In the genomic region with DNA sequence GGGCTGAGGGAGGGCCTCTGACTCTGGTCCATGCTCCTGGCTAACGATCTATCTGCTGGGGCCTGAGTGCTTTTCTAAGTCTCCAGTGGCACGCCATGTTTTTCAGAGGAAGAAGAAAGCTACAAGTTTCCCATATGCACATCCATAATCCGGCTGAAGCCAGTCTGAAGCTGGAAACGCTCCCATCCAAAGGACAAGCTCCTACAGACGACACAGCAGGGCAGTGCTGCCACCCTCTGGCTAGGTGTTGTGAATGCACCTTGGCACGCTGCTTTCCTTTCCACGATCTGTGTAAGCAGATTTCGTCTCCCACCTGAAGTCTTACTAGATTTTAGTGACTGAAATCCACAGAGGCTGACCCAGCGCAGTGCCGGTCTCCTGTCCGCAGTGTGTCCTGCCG, we compare ENCODE assay signal across 9 mouse cellular contexts. TPM values are rescaled to one million over a fixed set of nuclear protein-coding genes. Genes with fewer than 3 reads are reported as not detected.
DNase-seq lines count a peak whose midpoint lies in the region; ATAC-seq and TF ChIP-seq lines count a peak whose summit lies in the region.
"Had no signal": no experiment of that assay in that cellular context is flagged by ENCODE, and none has a peak within 500 bp of the region (broad histone marks: within the 10 kb centered on the region; RNA-seq: fewer than 3 reads in every experiment).

No protein-coding gene starts in this region.

- H3K4me1 ChIP-seq in forebrain, embryonic 12.5 days: no peaks in the 10 kb centered on the region
- 0 out of 2 replicates have a peak, but pooled peaks cover 2% of the 10 kb centered on the region for H3K4me1 ChIP-seq in heart, embryonic 15.5 days (replicated peaks)
- H3K4me1 ChIP-seq in liver, postnatal 0 days (ENCODE audit: insufficient read depth): no peaks in the 10 kb centered on the region
- no peaks in the 10 kb centered on the region for H3K4me1 ChIP-seq in thymus, adult 2 months (replicated peaks; ENCODE audit: control insufficient read depth, insufficient read depth, low read length)
- H3K4me1 ChIP-seq: liver, embryonic 15.5 days had no signal

- H3K4me3 ChIP-seq in forebrain, embryonic 12.5 days (replicated peaks): no peak overlapping the region
- H3K4me3 ChIP-seq in heart, embryonic 15.5 days: no peak overlapping the region
- H3K4me3 ChIP-seq in liver, postnatal 0 days (ENCODE audit: low read depth, low read length): no peak overlapping the region
- no peak overlapping the region for H3K4me3 ChIP-seq in thymus, adult 2 months (ENCODE audit: control insufficient read depth, insufficient read depth, low read length)
- H3K4me3 ChIP-seq: liver, embryonic 15.5 days had no signal

- peaks cover 92% of the 10 kb centered on the region for H3K36me3 ChIP-seq in forebrain, embryonic 12.5 days (replicated peaks)
- peaks cover 39% of the 10 kb centered on the region; the same call in 1 of the 2 replicates for H3K36me3 ChIP-seq in heart, embryonic 15.5 days
- peaks cover 26% of the 10 kb centered on the region for H3K36me3 ChIP-seq in liver, postnatal 0 days (replicated peaks; ENCODE audit: insufficient read depth, low read length)
- peaks cover 19% of the 10 kb centered on the region for H3K36me3 ChIP-seq in thymus, adult 2 months (ENCODE audit: control insufficient read depth, insufficient read depth, low read length)

- H3K27me3 ChIP-seq in forebrain, embryonic 12.5 days: no peaks in the 10 kb centered on the region
- no peaks in the 10 kb centered on the region for H3K27me3 ChIP-seq in heart, embryonic 15.5 days
- no peaks in the 10 kb centered on the region for H3K27me3 ChIP-seq in liver, postnatal 0 days (ENCODE audit: insufficient read depth, low read length)
- no peaks in the 10 kb centered on the region for H3K27me3 ChIP-seq in thymus, adult 2 months (ENCODE audit: control insufficient read depth, insufficient read depth, low read length)
- H3K27me3 ChIP-seq: liver, embryonic 15.5 days had no signal

- TF ChIP-seq CTCF in liver, postnatal 0 days (IDR thresholded peaks at IDR 0.05; ENCODE audit: low read depth): peak; percentile 96
- TF ChIP-seq CTCF in thymus, adult 2 months (IDR thresholded peaks at IDR 0.05; ENCODE audit: borderline replicate concordance, control insufficient read depth, extremely low read depth, insufficient read depth, low read length, poor library complexity): peak; percentile 81; the same call in 1 of the 2 replicates

- TF ChIP-seq POLR2A in thymus, adult 2 months (IDR thresholded peaks at IDR 0.05; ENCODE audit: control insufficient read depth, extremely low read depth, insufficient read depth, low read length, poor library complexity): no peak

- TF ChIP-seq EP300 in liver, postnatal 0 days (IDR thresholded peaks at IDR 0.05; ENCODE audit: low read depth): no peak

- no peak overlapping the region for H3K27ac ChIP-seq in forebrain, embryonic 12.5 days
- H3K27ac ChIP-seq in heart, embryonic 15.5 days: no peak overlapping the region
- no peak overlapping the region for H3K27ac ChIP-seq in liver, postnatal 0 days (ENCODE audit: low read depth)
- H3K27ac ChIP-seq in thymus, adult 2 months (ENCODE audit: control insufficient read depth, insufficient read depth, low read length): no peak overlapping the region
- H3K27ac ChIP-seq: liver, embryonic 15.5 days had no signal

- WGBS in forebrain, embryonic 12.5 days: 47% methylated on average over 12 of the region's 12 CpGs
- WGBS in heart, embryonic 15.5 days: 46% methylated on average over 12 of the region's 12 CpGs
- 63% methylated on average over 12 of the region's 12 CpGs for WGBS in liver, postnatal 0 days (ENCODE audit: insufficient replicate concordance)
- 71% methylated on average over 12 of the region's 12 CpGs for WGBS in thymus, adult 2 months

- no peaks in the 10 kb centered on the region for H3K9me3 ChIP-seq in forebrain, embryonic 12.5 days
- H3K9me3 ChIP-seq in heart, embryonic 15.5 days (replicated peaks): no peaks in the 10 kb centered on the region
- H3K9me3 ChIP-seq in liver, postnatal 0 days (ENCODE audit: low read length): no peaks in the 10 kb centered on the region
- H3K9me3 ChIP-seq: liver, embryonic 15.5 days had no signal

- peak; percentile 94 for DNase-seq in ES-CJ7 (ENCODE audit: low read depth, low spot score)
- peak; percentile 82 to 90 for DNase-seq in kidney, postnatal 36 days
- peak; percentile 76 for DNase-seq in liver, postnatal 0 days
- peak; percentile 54 for DNase-seq in thymus, adult 2 months

- no peak overlapping the region for H3K4me2 ChIP-seq in forebrain, embryonic 12.5 days
- H3K4me2 ChIP-seq in heart, embryonic 15.5 days: no peak overlapping the region
- no peak overlapping the region for H3K4me2 ChIP-seq in liver, postnatal 0 days (ENCODE audit: low read depth, low read length)
- H3K4me2 ChIP-seq: liver, embryonic 15.5 days had no signal

- no peak overlapping the region for H3K9ac ChIP-seq in forebrain, embryonic 12.5 days
- H3K9ac ChIP-seq in heart, embryonic 15.5 days: no peak overlapping the region
- no peak overlapping the region for H3K9ac ChIP-seq in liver, postnatal 0 days (replicated peaks)
- H3K9ac ChIP-seq: liver, embryonic 15.5 days had no signal

- peak; percentile 64 for ATAC-seq in cerebellum, adult (ENCODE audit: insufficient number of reproducible peaks, low FRiP score, low TSS enrichment)
- ATAC-seq in forebrain, embryonic 12.5 days (ENCODE audit: low FRiP score): peak; percentile 80
- ATAC-seq in heart, embryonic 15.5 days (replicated peaks; ENCODE audit: insufficient number of reproducible peaks, insufficient read depth, low FRiP score, low read depth): peak; percentile 68; the same call in 1 of the 2 replicates
- peak; percentile 56 for ATAC-seq in liver, postnatal 0 days
- peak; percentile 24; the same call in 1 of the 2 replicates for ATAC-seq in neutrophil, adult 5-6 weeks (ENCODE audit: extremely low read depth, insufficient number of reproducible peaks, low FRiP score, poor library complexity, severe bottlenecking)

RNA-seq across cellular contexts. Expression of a gene that starts 14.3 kb away (rescaled TPM):
- polyA plus RNA-seq in forebrain, embryonic 12.5 days (2016; fragmentation: Nextera tagmentation; extraction: Ambion mirVana): 22.8 and 23.1 TPM in 2 replicates
- polyA plus RNA-seq in heart, embryonic 15.5 days (2015; fragmentation: Nextera tagmentation; extraction: Ambion mirVana): 40.9 and 49.2 TPM in 2 replicates
- 4.1 and 4.2 TPM in 2 replicates for polyA plus RNA-seq in liver, postnatal 0 days (2015; fragmentation: Nextera tagmentation; extraction: Ambion mirVana)
- total RNA-seq in neutrophil, adult 5-6 weeks (2017): 1.8 and 2.6 TPM in 2 replicates
- polyA plus RNA-seq in thymus, adult 2 months (2012; rRNA removed): 17.3 and 18.1 TPM in 2 replicates

RNA-seq across cellular contexts. Expression of a gene that starts 44.3 kb away (rescaled TPM):
- 56.8 and 57.3 TPM in 2 replicates for polyA plus RNA-seq in forebrain, embryonic 12.5 days (2016; fragmentation: Nextera tagmentation; extraction: Ambion mirVana)
- 24.3 and 29.7 TPM in 2 replicates for polyA plus RNA-seq in heart, embryonic 15.5 days (2015; fragmentation: Nextera tagmentation; extraction: Ambion mirVana)
- 11.5 and 14.0 TPM in 2 replicates for polyA plus RNA-seq in liver, postnatal 0 days (2015; fragmentation: Nextera tagmentation; extraction: Ambion mirVana)
- total RNA-seq in neutrophil, adult 5-6 weeks (2017): 60.0 and 63.4 TPM in 2 replicates
- polyA plus RNA-seq in thymus, adult 2 months (2012; rRNA removed): 49.8 and 53.2 TPM in 2 replicates

RNA-seq across cellular contexts. Expression of a gene that starts 44.5 kb away (rescaled TPM):
- polyA plus RNA-seq in forebrain, embryonic 12.5 days (2016; fragmentation: Nextera tagmentation; extraction: Ambion mirVana): 35.5 and 35.7 TPM in 2 replicates
- 12.6 and 17.9 TPM in 2 replicates for polyA plus RNA-seq in heart, embryonic 15.5 days (2015; fragmentation: Nextera tagmentation; extraction: Ambion mirVana)
- polyA plus RNA-seq in liver, postnatal 0 days (2015; fragmentation: Nextera tagmentation; extraction: Ambion mirVana): 4.5 and 5.2 TPM in 2 replicates
- 9.1 and 12.9 TPM in 2 replicates for total RNA-seq in neutrophil, adult 5-6 weeks (2017)
- 53.5 and 56.7 TPM in 2 replicates for polyA plus RNA-seq in thymus, adult 2 months (2012; rRNA removed)

Comparison
In these comparisons a context has a peak if more than half of its experiments do, and no peak if none do; other contexts are left out.
1. ATAC-seq: peak in every context shown above with its lines; median percentile 80 in forebrain, embryonic 12.5 days; 68 in heart, embryonic 15.5 days; 64 in cerebellum, adult; 56 in liver, postnatal 0 days; 24 in neutrophil, adult 5-6 weeks.